Mouse (Mus musculus): ENCODE measurements around the gene Klhl29.

- TF ChIP-seq CTCF (IDR thresholded peaks at IDR 0.05; ENCODE audit: low read depth) (no peak), EP300 (optimal IDR thresholded peaks at IDR 0.05) (no peak)
These were observed 135.8 kb downstream of the Klhl29 start for GRCm38 (mm10) chr12:5239451-5240245.
